Mouse (Mus musculus) layer of hippocampus, adult 18-20 months (tissue): Measurements from ENCODE around the gene Sspn. TPM values are rescaled to one million over a fixed set of nuclear protein-coding genes. Genes with fewer than 3 reads are reported as not detected.

Source experiments
- DNase-seq, 2 experiments: peaks; one replicate each; pipeline ENCODE4 v3.0.0; 2022; ENCODE audit warnings: low spot score in 2 of 2
- total RNA-seq, 2 experiments: library from RNA; stranded (reverse); gene quantifications; 2 replicates each; pipeline ENCODE4 v1.2.3; 2021

Sspn gene
- total RNA-seq, 2 experiments from 2014 or later, result 4.8 to 5.2 TPM

DNA sequence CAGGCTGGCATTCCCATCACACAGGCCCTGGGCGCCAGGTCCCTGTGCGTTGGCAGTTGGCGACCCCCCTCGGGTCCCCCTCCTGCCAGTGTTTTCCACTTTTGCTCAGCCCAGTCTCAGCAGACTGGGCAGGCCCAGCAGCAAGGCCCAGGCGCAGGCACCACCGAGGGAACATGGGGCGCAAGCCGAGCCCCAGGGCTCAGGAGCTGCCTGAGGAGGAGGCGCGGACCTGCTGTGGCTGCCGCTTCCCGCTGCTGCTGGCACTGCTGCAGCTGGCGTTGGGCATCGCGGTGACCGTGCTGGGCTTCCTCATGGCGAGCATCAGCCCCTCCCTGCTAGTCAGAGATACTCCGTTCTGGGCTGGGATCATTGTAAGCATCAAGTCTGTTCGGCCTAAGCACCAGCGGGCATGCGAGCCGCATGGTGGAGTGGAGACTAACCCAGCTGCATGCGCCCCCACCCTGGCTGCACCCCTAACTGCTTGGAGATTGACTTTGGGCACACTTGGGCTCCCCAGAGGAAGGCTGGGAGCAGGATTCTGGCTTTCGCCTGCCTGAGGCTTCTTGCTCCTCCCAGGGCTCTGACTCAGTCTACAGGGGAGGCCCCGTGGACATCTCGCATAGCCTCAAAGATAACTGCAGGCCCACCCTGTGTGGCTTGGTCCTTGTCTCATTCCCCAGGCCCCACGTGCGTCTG is 2.7 kb downstream of the Sspn start:
- DNase-seq, result peak; percentile 52 to 79

DNA sequence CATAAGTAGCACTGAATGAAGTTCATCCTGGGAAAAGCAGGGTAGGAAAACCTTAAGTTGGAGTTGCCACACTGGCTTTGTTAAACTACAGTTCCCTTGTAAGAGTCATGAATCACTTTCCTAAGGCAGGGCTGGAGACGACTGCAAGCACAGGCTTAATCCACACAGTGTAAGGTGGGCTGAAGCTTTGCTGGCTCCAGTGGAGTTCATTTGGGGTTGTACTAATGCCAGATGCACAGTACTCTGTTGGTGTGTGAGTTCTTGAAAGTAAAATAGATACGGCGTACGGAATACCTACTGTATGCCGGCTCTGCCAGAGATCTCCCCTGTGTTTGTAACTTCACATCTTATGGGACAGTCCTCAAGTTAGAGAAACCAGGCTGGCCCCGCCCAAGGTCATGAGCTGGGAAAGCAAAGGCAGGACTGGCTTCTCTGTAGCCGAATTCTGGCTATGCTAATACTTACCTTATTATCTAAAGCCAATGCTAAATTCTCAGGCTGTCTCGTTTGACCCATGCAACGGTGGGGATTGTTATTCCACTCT is 3.3 kb downstream of the Sspn start:
- no peak for DNase-seq

DNA sequence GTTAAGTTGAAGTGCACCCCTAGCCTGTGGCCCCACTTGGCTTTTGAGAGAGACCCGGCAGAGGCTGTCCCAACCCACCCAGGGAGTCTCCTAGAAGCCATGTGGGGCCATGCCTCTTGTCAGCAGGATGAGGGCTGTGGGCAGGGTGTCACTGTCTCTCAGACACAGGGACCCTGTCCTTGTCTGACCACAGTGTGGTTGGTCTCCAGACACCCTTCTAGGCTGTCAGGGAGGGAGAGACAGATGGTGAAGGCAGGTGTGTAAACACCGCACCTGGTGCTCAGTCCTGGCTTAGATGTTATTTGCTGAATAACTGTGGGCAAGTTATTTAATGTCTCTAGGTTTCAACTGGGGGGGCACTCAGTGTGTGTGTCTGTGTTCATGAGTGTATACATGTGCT is 4.5 kb downstream of the Sspn start:
- DNase-seq, result no peak

DNA sequence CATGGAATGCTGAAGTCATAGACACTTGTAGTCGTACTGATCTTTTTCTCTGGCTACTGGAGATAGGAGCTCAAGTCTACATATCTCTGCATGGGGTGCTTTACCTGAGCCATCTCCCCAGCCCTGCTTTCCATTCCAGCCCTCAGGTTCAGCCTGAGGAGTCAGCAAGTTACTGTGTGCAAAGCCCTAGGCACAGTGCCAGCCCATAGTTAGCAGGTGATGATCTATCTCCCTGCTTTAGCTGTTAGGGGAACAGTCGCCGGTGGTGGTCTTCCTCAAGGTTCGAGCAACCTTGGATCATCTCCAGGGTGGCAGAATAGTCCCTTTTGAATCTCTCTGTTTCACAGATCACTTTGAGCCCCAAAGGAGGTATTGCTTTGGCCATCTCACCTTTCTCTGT is 5.1 kb downstream of the Sspn start:
- DNase-seq, result no peak

DNA sequence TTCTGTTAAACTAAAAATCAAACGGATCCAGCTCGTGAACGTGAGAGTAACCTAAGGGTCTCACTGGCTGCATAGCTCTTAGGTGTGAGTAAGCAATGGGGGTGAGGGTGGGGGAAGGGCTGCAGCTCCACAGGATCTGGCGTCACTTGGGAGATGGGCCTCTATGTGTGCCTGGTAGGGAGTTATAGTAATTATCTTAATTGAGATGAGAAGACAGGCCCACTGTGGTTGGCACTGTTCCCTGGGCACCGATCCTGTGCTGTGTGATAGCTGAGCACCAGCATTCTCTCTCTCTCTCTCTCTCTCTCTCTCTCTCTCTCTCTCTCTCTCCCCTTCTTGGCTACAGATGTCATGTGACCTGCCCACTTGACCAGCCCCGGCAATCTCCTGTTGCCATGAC is 9.4 kb downstream of the Sspn start:
- DNase-seq, result no peak

DNA sequence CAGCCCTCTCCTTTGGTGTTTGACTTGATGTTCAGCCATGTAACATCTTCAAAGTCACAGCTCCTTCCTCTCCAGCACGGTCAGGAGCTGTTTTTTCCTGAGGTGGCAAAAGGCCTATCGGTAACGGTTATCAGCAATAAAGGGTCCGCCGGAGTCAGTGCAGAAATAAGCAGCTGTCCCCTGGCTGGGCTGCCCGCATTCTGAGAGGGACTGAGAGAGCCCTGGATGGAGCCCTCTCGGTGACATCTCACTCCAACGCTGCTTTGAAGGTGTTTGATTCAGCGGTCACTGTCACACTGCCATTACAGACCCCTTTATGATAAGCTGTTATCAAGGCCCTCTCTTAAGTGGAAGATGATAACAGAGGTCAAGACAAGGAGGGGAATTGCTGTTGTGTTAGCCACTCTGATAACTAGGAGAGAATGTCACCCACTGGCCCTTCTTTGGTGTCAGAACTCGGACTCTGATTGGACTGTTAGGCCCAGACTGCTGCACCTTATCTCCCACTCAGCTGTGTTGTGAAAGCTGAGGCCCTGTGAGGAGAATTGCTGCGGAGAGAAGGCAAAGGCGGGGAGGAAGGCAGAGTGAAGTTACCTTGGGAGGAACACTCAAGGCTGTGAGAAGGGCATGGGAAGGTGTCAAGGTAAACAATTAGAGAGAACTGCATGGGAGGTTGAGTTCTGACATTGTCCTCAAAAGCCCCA is 11.0 kb downstream of the Sspn start:
- no peak for DNase-seq

DNA sequence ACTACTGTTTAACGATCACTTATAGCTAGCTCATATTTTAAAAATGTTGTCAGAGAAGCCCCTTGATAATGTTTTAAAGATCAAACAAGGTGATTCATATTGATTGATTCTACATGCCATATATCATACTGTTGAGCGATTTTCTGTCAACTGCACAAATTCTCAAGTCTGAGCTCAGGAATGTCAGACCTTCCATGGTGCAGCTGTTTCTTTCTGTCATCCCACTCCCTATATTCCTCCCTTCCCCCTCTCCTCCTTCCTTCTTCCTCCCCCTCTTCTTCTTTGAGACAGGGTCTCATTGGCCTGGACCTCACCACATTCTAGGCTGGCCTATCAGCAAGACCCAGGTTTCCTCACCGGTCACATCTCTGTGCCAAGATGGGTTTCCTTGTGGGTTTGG is 12.0 kb downstream of the Sspn start:
- no peak for DNase-seq

DNA sequence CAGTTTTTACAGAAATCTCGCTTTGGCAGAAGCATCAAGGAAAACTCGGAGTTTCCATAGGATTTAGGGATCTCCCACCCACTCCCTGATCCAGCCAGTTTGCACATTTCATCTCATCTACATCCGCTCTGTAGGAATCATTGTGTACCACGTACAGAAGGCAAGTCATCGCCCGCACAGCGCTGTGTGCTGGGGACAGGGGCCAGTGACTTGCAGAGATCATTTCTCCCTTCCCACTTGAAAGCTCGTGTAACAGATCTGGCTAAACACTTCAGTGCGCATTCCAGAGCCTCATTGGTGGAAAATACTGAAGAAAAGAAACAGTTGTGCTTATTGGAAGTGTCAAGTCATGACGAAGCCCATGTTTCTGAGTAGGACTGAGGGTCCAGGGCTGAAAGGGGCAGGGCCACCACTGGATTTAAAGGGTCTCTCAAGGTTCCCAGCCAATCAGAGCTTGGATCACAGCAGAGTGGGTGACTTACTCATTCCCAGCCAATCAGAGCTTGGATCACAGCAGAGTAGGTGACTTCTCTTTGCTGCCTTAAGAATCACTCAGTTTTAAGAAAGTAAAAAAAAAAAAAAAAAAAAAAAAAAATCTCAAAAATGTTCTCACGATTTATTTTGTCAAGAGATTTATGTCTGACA is 14.4 kb downstream of the Sspn start:
- no peak for DNase-seq

DNA sequence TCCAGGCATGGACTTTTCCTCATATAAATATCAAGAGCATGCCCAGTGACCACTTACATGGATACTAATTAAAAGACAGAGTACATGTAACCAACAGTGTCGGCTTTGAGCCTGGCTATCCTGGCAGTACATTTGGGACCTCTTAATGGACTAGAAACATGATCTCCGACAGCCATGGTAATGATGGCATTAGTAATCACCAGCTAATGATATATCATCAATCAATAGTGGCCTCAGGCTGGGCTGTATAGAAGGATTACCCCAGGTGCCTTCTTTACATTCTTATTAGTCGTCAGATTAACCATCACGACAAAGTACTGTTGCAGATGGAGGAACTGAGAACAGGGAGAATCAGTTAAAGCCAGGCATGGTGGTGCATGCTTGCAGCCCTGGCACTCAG is 17.6 kb downstream of the Sspn start:
- DNase-seq, result no peak

DNA sequence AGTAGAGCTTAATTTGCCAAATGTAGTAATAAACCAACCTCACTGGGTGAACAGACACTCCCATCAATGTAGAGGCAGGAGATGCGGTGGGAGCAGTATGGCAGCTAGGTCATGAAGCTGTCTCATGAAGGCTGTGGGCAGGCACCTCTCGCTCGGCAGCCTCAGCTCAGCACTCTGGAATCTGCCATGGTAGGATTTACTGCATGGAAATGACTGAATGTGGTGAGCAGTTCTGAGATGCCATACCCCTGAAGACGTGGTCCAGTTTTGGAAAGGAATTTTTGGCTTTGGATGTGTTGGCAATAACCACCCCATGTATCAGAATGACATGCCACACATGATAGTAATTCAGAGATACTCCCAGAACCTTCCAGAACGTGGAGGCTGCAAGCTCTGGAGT is 19.2 kb downstream of the Sspn start:
- DNase-seq, result no peak

DNA sequence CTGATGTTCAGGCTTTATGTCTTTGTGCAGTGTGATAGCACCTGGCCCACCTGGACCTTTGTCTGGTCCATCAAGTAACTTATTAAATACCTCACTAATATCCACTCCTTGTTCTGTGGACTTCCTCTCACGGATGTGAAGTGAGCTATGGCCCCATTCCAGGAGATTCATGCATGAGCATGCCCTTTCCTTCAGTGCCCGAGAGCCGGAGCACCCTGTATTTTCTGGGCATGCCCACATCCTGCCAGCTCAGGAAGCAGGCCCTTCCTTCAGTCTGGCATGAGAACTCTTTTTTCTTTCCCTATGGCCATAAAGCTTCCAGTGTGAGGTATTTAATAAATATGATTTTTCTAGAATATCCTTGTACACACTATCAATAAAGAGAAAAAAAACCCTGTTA is 21.2 kb downstream of the Sspn start:
- DNase-seq, result no peak

DNA sequence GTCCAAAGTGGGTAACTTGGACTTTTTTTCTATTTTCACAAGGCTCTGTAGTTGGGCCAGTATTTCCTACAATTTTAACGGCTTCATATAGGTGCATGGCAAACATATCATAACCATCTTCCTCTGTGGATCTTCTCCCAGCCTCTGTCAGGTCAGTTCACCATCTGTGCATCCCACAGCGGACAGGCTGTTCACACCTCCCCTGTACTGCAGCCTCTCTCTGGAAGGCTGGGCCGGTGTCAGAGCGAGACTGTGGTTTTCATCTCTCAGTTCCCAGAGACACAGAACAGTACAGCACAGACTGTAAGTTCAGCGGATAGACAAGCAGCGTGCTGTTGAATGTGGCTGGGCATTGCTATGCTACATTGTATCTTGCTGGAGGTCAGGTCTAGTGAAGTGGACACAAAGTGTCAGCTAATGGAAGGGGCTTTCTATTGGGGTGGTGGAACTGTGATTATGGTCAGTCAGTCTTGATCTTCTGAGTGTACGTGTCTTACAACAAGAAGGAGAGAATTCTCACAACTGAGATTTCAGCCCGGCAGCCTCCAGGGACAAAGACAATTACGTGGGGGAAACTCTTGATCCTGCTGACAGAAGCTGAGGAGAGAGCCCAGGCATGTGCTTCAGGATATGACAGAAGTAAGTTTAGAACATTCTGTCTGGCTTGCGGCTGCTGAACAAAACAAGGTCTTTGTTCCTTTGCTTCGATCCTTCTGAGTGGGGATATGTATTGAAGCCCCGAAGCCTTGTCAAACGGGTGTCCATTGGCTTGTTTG is 21.9 kb downstream of the Sspn start:
- DNase-seq, result no peak

DNA sequence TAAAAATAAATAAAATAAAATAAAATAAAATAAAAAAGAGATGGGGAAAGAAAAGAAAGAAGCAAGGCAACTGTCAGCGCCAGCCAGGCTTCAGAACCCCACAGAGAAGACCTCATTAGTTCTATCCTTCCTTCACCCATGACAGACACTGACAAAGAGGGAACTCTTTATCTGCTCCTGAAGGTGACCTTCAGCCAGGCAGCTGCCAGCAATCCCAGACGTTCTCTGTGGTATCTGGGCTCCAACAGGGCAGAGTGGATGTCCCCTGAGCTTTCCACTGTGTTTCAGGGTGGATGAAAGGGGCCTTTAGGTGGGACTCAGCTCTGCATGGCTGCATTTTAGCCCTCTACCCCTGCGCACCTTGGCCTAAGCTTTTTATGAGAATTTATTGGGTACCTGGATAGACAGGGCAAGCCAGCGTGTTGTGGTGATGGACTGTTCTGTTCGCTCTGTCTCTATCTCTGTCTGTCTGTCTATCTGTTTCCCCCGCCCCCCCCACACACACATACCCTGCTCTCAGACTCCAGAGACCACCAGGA is 26.1 kb downstream of the Sspn start:
- no peak for DNase-seq

DNA sequence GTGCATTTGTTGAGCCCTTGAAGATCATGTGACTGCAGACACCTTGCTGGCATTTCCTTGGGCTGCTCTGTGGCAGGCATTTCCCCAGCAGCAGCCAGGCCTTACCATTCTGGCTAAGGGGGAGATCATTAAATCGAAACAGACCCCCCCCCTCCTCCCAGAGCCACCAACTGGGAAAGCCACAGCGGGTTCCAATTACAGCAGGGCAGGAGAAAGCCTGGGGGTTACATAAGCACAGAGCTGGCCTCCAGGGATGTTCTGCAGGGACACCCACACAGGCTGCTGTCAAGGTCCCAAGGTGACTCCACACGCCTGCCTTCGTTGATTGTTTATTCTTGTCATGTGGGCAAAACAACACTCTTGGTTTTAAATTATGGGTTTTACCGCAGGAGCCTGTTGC is 26.6 kb downstream of the Sspn start:
- DNase-seq, result no peak

DNA sequence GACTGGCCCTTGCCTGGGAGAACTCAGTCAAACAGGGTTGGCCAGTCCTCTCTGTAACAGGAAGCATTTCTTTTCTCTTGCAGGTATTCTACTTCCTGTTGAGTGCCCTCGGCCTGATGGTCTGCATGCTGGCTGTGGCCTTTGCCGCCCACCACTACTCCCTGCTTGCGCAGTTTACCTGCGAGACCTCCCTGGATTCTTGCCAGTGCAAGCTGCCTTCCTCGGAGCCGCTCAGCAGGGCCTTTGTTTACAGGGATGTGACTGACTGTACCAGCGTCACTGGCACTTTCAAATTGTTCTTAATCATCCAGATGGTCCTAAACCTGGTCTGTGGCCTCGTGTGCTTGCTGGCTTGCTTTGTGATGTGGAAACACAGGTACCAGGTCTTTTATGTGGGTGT is 29.6 kb downstream of the Sspn start:
- DNase-seq, result no peak

DNA sequence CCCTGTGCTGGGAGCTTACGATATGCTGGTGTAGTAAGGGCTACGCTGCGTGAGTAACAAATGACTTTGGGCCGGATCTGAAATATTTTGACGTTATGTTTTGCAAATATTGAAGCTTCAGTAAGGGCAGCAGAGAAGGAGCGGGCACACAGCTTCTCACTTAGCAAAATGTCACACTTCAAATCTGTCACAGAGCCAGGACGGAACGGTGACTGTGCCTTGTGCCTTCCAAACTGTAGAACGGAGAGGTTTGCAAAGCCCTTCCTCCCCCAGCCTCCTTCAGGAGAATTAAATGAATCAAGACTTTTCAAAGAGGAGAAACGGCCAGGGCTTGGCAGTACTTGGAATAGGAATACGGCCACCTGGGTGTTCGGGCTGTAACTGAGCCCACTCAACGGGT is 32.5 kb downstream of the Sspn start:
- no peak for DNase-seq

DNA sequence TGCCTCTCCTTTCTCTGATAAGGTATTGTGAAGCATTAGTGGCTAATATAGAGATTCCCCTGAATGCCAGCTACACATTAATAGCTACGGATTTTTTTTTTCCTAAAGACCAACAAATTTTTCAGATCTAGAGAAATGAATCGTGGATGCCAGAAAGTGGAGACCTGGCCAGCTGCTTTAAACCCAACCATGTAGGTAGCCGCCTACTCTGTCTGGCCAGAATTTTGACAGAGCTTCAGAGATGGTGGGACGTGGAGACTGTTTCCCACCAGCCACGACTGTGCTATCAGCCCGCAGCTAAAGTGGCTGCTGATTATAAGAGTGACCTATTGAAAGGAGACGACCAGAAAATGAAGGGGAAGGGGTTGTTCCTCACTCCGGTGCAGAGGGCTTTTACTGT is 36.3 kb downstream of the Sspn start:
- no peak for DNase-seq

DNA sequence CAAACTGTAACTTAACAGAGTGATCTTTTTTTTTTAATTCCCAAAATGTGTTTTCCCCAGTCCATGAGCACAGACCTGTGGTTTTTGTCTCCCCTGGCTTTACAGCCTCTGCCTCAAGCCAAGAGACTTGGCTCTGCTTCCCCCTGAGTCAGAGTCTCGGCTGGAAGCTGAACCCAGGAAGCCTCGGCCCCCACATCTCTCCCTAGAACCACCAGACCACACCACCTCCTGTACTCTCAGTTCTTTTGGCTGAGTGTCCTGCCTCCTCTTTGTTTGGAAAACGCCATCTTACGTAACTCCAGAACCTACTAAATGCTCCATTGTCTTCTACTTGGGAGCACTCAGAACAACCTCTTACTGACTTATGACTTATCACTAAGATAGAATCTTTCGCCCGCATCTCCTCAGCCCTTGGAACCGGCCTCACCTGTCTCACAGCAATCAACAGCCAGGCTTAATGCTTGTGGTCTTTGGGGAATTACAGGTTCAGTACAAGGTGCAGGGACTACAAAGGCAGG is 36.9 kb downstream of the Sspn start:
- DNase-seq, result peak; percentile 6 to 50

DNA sequence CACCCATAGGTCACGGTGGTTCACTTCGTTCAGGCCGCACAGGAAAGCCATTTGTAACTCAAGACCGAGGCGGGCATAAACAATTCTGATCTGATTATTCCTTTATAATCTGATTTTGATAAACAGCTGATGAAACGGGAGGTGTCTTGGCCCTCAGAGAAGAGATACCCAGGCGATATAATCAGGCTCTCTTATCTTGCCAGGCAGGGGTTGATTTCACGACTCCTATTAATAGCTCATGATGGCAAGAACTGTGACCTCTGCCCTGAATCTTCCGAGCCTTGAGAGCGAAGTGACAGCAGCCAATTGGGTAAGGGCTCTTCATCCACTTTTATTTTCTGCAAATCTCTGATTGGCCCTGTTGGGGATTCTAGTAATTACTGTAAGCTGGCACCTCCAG is 37.4 kb downstream of the Sspn start:
- no peak for DNase-seq

DNA sequence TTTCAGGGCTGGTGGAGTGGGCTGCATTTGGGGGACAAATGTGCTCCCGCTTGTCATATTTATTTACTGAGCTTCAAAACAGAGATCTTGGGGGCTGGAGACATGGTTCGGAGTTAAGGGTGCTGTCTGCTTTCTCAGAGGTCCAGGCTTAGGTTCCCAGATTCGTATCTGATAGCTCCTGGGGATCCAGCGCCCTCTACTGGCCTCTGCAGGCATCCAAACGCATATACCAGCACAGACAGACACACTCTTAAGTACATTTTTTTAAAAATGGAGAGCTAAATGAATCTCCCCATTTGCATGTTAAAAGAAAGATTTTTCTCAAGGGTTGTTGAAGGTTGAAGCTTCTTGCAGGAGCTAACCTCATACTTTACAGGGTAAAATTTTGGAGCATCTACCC is 38.1 kb downstream of the Sspn start:
- no peak for DNase-seq

DNA sequence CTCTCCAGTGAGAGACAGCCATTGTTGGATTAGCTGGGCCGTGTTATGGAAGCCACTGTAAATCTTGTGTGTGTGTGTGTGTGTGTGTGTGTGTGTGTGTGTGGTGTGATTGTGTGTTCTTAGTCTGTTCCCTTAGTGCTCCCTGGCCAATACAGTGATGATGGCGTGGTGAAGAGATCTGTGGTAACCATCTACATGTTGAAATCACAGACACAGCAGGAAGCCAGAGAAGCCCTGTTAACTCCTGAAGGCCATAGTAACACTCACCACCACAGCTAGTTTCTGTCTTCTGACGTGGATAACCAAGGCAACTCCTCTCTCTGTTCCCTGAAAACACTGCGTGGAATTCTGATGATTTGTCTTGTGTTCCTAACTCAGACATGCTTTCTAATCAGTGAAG is 40.7 kb downstream of the Sspn start:
- DNase-seq, result no peak
